Mouse (Mus musculus) retina, adult 2 months (tissue): Measurements from ENCODE around the gene Plaur.
"Not testable (repeated sequence)": the region's sequence is repeated elsewhere in the genome, so short reads cannot be mapped to it uniquely, and the experiment has no call there.

Experiments used
- DNase-seq: peaks from one replicate; pipeline ENCODE4 v3.0.0-alpha.2; 2012; ENCODE audit warnings: low read depth, low spot score

The Plaur gene

DNA sequence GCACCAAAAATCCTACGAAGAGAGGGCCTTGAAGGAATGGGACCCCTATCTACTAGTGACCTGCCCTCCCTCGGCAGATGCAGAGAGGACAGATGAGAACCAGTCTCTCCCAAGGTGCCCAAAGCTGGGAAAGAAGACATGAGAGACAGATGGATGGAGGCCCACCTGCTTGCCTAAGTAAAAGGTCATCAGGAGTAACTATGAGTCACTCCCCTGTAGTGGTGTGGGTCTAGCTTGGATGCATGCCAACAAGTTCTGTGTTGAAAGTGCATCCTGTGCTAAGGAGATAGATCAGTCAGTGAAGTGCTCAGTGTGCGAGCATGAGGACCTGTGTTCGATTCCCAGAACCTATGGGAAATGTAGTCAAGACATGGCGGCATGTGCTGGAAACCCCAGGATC is 16.6 kb downstream of the Plaur start:
- no peak for DNase-seq

GRCm38 (mm10) chr7:24479685-24480084 is 17.4 kb downstream of the Plaur start:
- DNase-seq = no peak

GRCm38 (mm10) chr7:24480121-24480941 is 18.0 kb downstream of the Plaur start:
- peak; percentile 68 for DNase-seq

- no peak for DNase-seq
Measured at GRCm38 (mm10) chr7:24480986-24481473, 18.7 kb downstream of the Plaur start.

DNA sequence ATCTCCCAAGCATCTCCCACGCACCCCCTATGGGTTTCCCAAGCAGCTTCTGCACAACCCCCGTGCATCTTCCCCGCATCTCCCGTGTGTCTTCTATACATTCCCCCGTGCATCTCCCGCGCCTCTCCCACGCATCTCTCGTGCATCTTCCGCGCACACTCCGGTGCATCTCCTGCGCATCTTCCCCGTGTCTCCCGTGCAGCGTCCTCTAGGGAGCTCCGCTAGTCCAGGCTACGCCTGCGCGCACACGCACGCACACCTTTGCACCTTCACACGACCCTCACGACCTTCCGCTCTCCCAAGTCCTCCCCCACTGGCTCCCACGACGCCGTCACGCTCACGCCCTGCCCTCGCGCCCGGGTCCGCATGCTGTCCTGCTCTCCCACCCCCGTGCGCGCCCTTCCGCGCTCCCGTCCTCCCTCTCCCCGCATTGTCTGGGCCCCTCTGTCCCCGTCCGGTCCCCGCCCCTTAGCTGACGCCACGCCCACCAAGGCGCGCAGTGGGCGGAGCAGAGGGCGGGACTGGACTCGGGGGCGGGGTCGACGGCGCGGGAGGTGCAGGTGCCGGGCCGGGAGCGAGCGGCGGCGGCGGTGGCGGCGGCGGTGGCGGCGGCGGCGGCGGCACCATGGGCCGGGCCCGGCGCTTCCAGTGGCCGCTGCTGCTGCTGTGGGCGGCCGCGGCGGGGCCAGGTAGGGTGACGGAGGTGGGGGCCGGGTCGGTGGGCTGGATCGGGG is 19.4 kb downstream of the Plaur start, which contains the start of gene Cadm4:
TSS of gene Cadm4 (plus strand) at position 550 of the 734 bp plus-strand sequence.
- DNase-seq = no peak

GRCm38 (mm10) chr7:24482208-24483020 is 20.1 kb downstream of the Plaur start:
- no peak for DNase-seq

- DNase-seq = not testable (repeated sequence)
Measured at GRCm38 (mm10) chr7:24483291-24483690, 21.0 kb downstream of the Plaur start.

DNA sequence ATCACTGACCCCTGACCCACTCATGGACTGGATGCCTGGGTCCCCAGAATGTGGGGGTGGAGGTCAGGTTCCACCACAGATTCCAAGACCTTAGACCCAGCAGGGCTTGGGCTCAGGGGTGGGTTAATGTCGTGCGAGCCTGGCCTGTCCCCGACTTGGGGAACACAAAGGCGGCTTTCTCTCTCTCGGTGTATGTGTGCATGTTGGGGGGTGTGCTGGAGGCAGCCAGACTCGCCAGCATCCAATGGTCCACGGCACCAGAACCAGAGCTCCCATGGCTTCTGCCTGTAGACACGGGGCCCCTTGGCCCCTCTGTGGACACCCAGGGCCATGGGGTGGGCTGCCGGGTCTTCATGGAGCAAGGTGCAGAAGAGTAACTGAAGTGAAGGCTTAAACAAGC is 23.2 kb downstream of the Plaur start:
- no peak for DNase-seq

GRCm38 (mm10) chr7:24486654-24487130 is 24.4 kb downstream of the Plaur start:
- DNase-seq = no peak

DNA sequence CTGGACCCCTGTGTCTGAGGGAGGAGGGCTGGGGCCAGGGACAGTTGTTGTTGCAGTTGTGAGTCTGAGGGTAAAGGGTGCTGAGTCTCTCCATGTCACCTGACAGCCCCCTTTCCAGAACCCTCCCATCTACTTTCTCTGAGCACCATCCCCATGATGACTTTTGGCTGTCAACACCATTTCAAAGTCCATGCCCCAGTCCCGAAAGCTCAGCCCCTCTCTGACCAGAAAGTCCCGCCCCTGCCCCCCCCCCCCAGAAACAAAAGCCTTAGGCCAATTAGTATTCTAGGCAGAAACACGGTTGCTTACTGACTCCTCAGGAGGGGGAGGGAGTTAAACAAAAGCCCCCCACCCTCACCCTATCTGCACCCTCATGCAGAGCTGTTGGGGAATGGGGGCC is 25.1 kb downstream of the Plaur start:
- no peak for DNase-seq

- no peak for DNase-seq
Measured at GRCm38 (mm10) chr7:24488303-24488702, 26.0 kb downstream of the Plaur start.

GRCm38 (mm10) chr7:24499856-24500577 is 37.7 kb downstream of the Plaur start:
- no peak for DNase-seq

DNA sequence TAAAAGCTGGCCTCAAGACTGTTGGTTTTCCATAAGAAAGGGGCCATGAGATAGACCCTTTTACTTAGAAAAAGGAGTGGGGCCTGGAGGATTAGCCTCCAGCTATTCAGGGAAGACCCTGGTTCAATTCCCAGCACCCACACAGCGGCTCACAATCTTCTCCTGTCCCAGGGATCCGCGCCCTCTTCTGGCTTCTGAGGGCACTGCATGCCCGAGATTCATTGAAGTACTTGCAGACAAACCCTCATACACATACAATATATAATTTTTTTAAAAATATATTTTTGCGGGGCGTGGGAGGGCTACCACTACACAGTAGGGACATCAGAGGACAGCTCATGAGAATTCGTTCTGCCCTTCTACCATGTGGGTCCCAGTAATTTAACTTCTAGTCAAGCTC is 38.6 kb downstream of the Plaur start:
- DNase-seq = no peak

- no peak for DNase-seq
Measured at GRCm38 (mm10) chr7:24501492-24501891, 39.2 kb downstream of the Plaur start.

- no peak for DNase-seq
Measured at GRCm38 (mm10) chr7:24504004-24504403, 41.7 kb downstream of the Plaur start.

DNA sequence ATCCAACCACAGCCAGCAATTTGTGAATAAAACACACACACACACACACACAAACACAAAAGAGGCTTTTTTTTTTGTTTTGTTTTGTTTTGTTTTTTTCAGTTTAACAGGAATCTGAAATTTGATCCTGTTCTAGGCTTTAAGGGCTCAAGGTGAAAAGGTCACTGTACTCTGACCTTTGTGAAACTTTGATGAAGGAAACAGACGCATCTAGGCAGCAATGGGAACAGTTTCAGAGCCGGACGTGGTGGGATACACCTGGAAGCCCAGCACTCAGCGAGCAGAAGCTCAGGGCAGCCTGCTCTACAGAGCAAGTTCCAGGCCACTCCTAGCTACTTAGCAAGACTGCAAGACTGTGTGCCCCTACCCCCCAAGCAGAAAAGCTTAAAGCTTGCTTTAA is 42.6 kb downstream of the Plaur start:
- no peak for DNase-seq

DNA sequence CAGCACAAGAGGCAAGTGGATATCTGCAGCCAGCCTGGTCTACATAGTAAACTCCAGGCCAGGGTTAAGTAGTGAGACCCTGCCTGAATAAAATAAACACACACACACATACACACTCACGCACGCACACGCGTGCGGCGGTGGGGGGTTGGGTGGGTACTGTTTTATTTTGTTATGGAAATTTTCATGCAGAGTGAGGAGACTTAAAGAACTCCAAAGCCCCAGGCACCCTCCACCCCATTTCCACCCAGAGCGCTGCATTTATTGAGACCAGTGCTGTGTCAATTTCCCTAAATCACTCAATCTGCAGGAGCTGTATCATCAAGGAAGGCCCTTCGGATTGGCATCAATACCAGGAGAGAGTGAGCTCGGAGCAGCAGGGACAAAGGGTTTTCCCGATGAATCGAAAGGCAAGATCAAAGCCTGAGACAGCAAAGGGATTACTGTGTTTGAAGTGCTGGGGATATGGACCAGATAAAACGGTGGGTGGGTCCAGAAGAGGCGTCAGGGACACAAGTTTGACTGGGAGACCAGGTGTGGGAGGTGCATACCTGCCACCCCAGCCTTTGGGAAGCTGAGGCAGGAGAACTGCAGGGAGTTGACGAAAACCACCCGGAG is 43.3 kb downstream of the Plaur start:
- no peak for DNase-seq

DNA sequence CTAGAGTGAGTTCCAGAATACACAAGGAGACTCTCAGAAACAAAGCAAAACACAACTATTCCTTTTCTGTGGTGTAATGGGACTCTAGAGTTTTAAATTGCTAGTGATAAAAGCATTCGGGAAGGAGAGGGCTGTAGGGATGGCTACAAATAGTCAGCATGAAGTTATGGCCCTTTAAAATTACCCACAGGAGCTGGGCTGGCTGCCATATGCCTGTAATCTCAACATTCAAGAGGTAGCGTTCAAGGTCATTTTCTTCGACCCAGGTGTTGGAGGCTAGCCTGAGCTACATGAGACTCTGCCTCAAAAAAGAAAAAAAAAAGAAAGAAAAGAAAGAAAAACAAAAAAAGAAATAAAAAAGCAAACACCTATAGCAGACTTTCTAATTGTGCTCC is 43.8 kb downstream of the Plaur start:
- DNase-seq = no peak

GRCm38 (mm10) chr7:24506476-24506837 is 44.2 kb downstream of the Plaur start:
- no peak for DNase-seq

- peak; percentile 89 for DNase-seq
Measured at GRCm38 (mm10) chr7:24506838-24507725, 44.8 kb downstream of the Plaur start, which contains the start of gene Zfp428. Gene Zfp428, plus strand, starts transcription at chr7:24507006.
